10 mouse cellular contexts compared by ENCODE assay signal in genomic region chr8:13641206-13641605, GRCm38 (mm10). TPM values are rescaled to one million over a fixed set of nuclear protein-coding genes. Genes with fewer than 3 reads are reported as not detected.
DNase-seq lines count a peak whose midpoint lies in the region; ATAC-seq and TF ChIP-seq lines count a peak whose summit lies in the region.
"Had no signal": no experiment of that assay in that cellular context is flagged by ENCODE, and none has a peak within 500 bp of the region (broad histone marks: within the 10 kb centered on the region; RNA-seq: fewer than 3 reads in every experiment).

No protein-coding gene starts in this region.

- H3K27ac ChIP-seq in forebrain, postnatal 0 days (ENCODE audit: low read depth, low read length), result peak overlapping the region; percentile 79
- H3K27ac ChIP-seq in forebrain, embryonic 14.5 days (ENCODE audit: low read depth, low read length), result no peak overlapping the region
- H3K27ac ChIP-seq in limb, embryonic 13.5 days, result 0 out of 2 replicates have a peak overlapping the region, but pooled peaks have one; percentile 52
- H3K27ac ChIP-seq in limb, embryonic 10.5 days, result no peak overlapping the region
- peak overlapping the region; percentile 69; the same call in 1 of the 2 replicates for H3K27ac ChIP-seq in embryonic facial prominence, embryonic 14.5 days (replicated peaks; ENCODE audit: low read depth, low read length)
- H3K27ac ChIP-seq: liver, embryonic 13.5 days had no signal

- H3K4me3 ChIP-seq in forebrain, postnatal 0 days (ENCODE audit: low read depth, low read length), result no peak overlapping the region
- no peak overlapping the region for H3K4me3 ChIP-seq in forebrain, embryonic 14.5 days (ENCODE audit: low read depth, low read length)
- H3K4me3 ChIP-seq in limb, embryonic 13.5 days, result no peak overlapping the region
- H3K4me3 ChIP-seq in limb, embryonic 10.5 days, result no peak overlapping the region
- no peak overlapping the region for H3K4me3 ChIP-seq in embryonic facial prominence, embryonic 14.5 days (ENCODE audit: low read depth, low read length)
- H3K4me3 ChIP-seq: liver, embryonic 13.5 days had no signal

- H3K36me3 ChIP-seq in forebrain, postnatal 0 days (ENCODE audit: insufficient read depth), result no peaks in the 10 kb centered on the region
- H3K36me3 ChIP-seq in forebrain, embryonic 14.5 days (ENCODE audit: control insufficient read depth, insufficient read depth, low read length), result no peaks in the 10 kb centered on the region
- H3K36me3 ChIP-seq in limb, embryonic 13.5 days, result no peaks in the 10 kb centered on the region
- no peaks in the 10 kb centered on the region for H3K36me3 ChIP-seq in limb, embryonic 10.5 days
- no peaks in the 10 kb centered on the region for H3K36me3 ChIP-seq in embryonic facial prominence, embryonic 14.5 days (ENCODE audit: control insufficient read depth, insufficient read depth, low read length)
- H3K36me3 ChIP-seq: liver, embryonic 13.5 days had no signal

- H3K4me2 ChIP-seq in forebrain, postnatal 0 days (ENCODE audit: low read depth), result no peak overlapping the region
- no peak overlapping the region for H3K4me2 ChIP-seq in forebrain, embryonic 14.5 days (ENCODE audit: low read length)
- no peak overlapping the region for H3K4me2 ChIP-seq in limb, embryonic 13.5 days (replicated peaks)
- H3K4me2 ChIP-seq in embryonic facial prominence, embryonic 14.5 days (ENCODE audit: low read depth, low read length), result no peak overlapping the region
- H3K4me2 ChIP-seq: liver, embryonic 13.5 days had no signal

- no peak; the same call in 1 of the 2 replicates for ATAC-seq in forebrain, postnatal 0 days
- no peak for ATAC-seq in forebrain, embryonic 14.5 days
- no peak for ATAC-seq in limb, embryonic 13.5 days (ENCODE audit: low FRiP score, low read depth)
- ATAC-seq in embryonic facial prominence, embryonic 14.5 days (ENCODE audit: low read depth), result no peak

- 68% methylated on average over 9 of the region's 9 CpGs for WGBS in forebrain, postnatal 0 days
- WGBS in forebrain, embryonic 14.5 days, result 70% methylated on average over 9 of the region's 9 CpGs
- 64% methylated on average over 9 of the region's 9 CpGs for WGBS in limb, embryonic 13.5 days
- WGBS in limb, embryonic 10.5 days, result 67% methylated on average over 9 of the region's 9 CpGs
- 62% methylated on average over 7 of the region's 9 CpGs for WGBS in embryonic facial prominence, embryonic 14.5 days

- H3K4me1 ChIP-seq in forebrain, postnatal 0 days (ENCODE audit: insufficient read depth), result peaks cover 13% of the 10 kb centered on the region
- H3K4me1 ChIP-seq in forebrain, embryonic 14.5 days (ENCODE audit: control insufficient read depth, insufficient read depth, low read length), result peaks cover 26% of the 10 kb centered on the region
- peaks cover 46% of the 10 kb centered on the region for H3K4me1 ChIP-seq in limb, embryonic 13.5 days
- H3K4me1 ChIP-seq in limb, embryonic 10.5 days, result peaks cover 30% of the 10 kb centered on the region
- H3K4me1 ChIP-seq in embryonic facial prominence, embryonic 14.5 days (ENCODE audit: control insufficient read depth, insufficient read depth, low read length), result peaks cover 36% of the 10 kb centered on the region

- H3K27me3 ChIP-seq in forebrain, postnatal 0 days (ENCODE audit: insufficient read depth, low read length), result no peaks in the 10 kb centered on the region
- H3K27me3 ChIP-seq in forebrain, embryonic 14.5 days (replicated peaks; ENCODE audit: control insufficient read depth, insufficient read depth, low read length), result no peaks in the 10 kb centered on the region
- H3K27me3 ChIP-seq in limb, embryonic 13.5 days, result no peaks in the 10 kb centered on the region
- no peaks in the 10 kb centered on the region for H3K27me3 ChIP-seq in limb, embryonic 10.5 days (ENCODE audit: low read depth, poor library complexity, severe bottlenecking)
- no peaks in the 10 kb centered on the region for H3K27me3 ChIP-seq in embryonic facial prominence, embryonic 14.5 days (replicated peaks; ENCODE audit: control insufficient read depth, insufficient read depth, low read length)
- H3K27me3 ChIP-seq: CH12.LX; liver, embryonic 13.5 days had no signal

- no peaks in the 10 kb centered on the region for H3K9me3 ChIP-seq in forebrain, postnatal 0 days (ENCODE audit: low read length)
- no peaks in the 10 kb centered on the region for H3K9me3 ChIP-seq in forebrain, embryonic 14.5 days (replicated peaks; ENCODE audit: control insufficient read depth, low read length)
- no peaks in the 10 kb centered on the region for H3K9me3 ChIP-seq in limb, embryonic 13.5 days
- H3K9me3 ChIP-seq in limb, embryonic 10.5 days (replicated peaks), result no peaks in the 10 kb centered on the region
- no peaks in the 10 kb centered on the region for H3K9me3 ChIP-seq in embryonic facial prominence, embryonic 14.5 days (ENCODE audit: control insufficient read depth, low read length)
- H3K9me3 ChIP-seq: liver, embryonic 13.5 days had no signal

- no peak for DNase-seq in forebrain, postnatal 0 days
- DNase-seq in forebrain, embryonic 14.5 days (ENCODE audit: low spot score), result no peak
- DNase-seq in limb, embryonic 10.5 days (ENCODE audit: low spot score), result no peak
- DNase-seq in 3T3-L1 (ENCODE audit: low read depth, low spot score), result peak; percentile 56
- no peak for DNase-seq in embryonic facial prominence, embryonic 14.5 days (ENCODE audit: low spot score)
- no peak for DNase-seq in layer of hippocampus, adult 8-10 months (ENCODE audit: low spot score in 2 of 2)
- DNase-seq in Muller cell, postnatal 12 days (ENCODE audit: inconsistent ontology term), result no peak
- DNase-seq: liver, embryonic 13.5 days had no signal

- H3K9ac ChIP-seq in forebrain, postnatal 0 days, result no peak overlapping the region
- H3K9ac ChIP-seq in forebrain, embryonic 14.5 days (ENCODE audit: low read length), result no peak overlapping the region
- H3K9ac ChIP-seq in limb, embryonic 13.5 days, result no peak overlapping the region
- no peak overlapping the region for H3K9ac ChIP-seq in embryonic facial prominence, embryonic 14.5 days (ENCODE audit: low read depth, low read length)
- H3K9ac ChIP-seq: liver, embryonic 13.5 days had no signal

- no peak for TF ChIP-seq CTCF in forebrain, postnatal 0 days (IDR thresholded peaks at IDR 0.05; ENCODE audit: low read depth)

RNA-seq across cellular contexts. Expression of gene Rasa3, which starts 36.2 kb away (rescaled TPM):
- 49.7 and 51.3 TPM in 2 replicates for total RNA-seq in forebrain, postnatal 0 days (2014; rRNA removed)
- polyA plus RNA-seq in forebrain, postnatal 0 days (2015; fragmentation: Nextera tagmentation; extraction: Ambion mirVana), result 16.6 and 24.3 TPM in 2 replicates
- 17.3 and 22.3 TPM in 2 replicates for polyA plus RNA-seq in forebrain, embryonic 14.5 days (2014; fragmentation: Nextera tagmentation; extraction: Ambion mirVana)
- polyA plus RNA-seq in limb, embryonic 13.5 days (2015; fragmentation: Nextera tagmentation; extraction: Ambion mirVana), result 20.5 and 25.3 TPM in 2 replicates
- 17.0 and 18.1 TPM in 2 replicates for polyA plus RNA-seq in limb, embryonic 10.5 days (2016; fragmentation: Nextera tagmentation; extraction: Ambion mirVana)
- 39.4 and 40.2 TPM in 2 replicates for polyA plus RNA-seq in embryonic facial prominence, embryonic 14.5 days (2014; fragmentation: Nextera tagmentation; extraction: Ambion mirVana)
- total RNA-seq in layer of hippocampus, adult 8-10 months (2022), result 10 to 100 TPM; 62.7 to 74.3 (median 68.2) TPM

Comparison
In these comparisons a context has a peak if more than half of its experiments do, and no peak if none do; other contexts are left out.
1. H3K27ac ChIP-seq: peak in forebrain, postnatal 0 days (single experiment), limb, embryonic 13.5 days (single experiment) and embryonic facial prominence, embryonic 14.5 days (single experiment); none in forebrain, embryonic 14.5 days (single experiment) and limb, embryonic 10.5 days (single experiment).